Mouse (Mus musculus): ENCODE measurements around the gene Stk39. TPM values are rescaled to one million over a fixed set of nuclear protein-coding genes. Genes with fewer than 3 reads are reported as not detected.
A peak's percentile ranks its signal among the peaks of the same experiment; 100 is the strongest.

Stk39 gene
- polyA plus RNA-seq, 1 experiment from 2014 or later: 30.0 TPM

DNA sequence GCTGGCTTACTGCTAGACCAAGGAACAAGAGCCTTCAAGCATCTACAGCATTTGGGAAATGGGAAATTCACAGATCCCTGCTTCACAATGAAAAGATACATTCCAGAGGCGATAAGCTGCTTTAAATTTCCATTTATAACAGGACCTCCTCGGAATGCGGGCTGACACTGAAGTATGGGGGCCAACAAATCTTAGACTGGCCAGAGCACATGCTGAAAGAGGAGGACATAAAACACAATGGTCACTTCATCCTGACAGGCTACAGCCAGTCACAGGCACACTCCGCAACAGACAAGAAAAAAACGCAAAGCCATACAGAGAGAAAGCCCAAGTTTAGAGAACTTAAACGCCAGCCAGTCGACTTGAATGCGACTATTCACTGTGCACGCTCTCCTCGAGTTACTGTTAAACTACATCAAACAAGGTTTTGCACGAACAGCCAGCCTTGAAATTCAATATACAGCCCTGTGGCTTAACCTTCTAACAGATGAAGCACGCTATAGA, 65.4 kb downstream of the Stk39 start:
- Histone ChIP-seq H3K4me1 (ENCODE audit: control insufficient read depth, insufficient read depth, low read length) (peaks cover 60% of the 10 kb centered on the region), H3K4me2 (replicated peaks; ENCODE audit: low read depth, low read length) (no peak overlapping the region)
- WGBS: 9% methylated on average over 12 of the region's 12 CpGs

GRCm38 (mm10) chr2:68405163-68405715, 66.8 kb downstream of the Stk39 start:
- peaks cover 52% of the 10 kb centered on the region for H3K4me1 ChIP-seq (ENCODE audit: control insufficient read depth, insufficient read depth, low read length)
- H3K4me3 ChIP-seq (ENCODE audit: low read length): peak overlapping the region; percentile 16; the same call in 1 of the 2 replicates
- no peaks in the 10 kb centered on the region for H3K36me3 ChIP-seq (ENCODE audit: control insufficient read depth, insufficient read depth, low read length)
- H3K27me3 ChIP-seq (ENCODE audit: control insufficient read depth, insufficient read depth, low read length): no peaks in the 10 kb centered on the region
- WGBS: 13% methylated on average over 16 of the region's 16 CpGs
- peak; percentile 52 for ATAC-seq (ENCODE audit: low FRiP score, low TSS enrichment)
- H3K9me3 ChIP-seq (ENCODE audit: control insufficient read depth, low read length): no peaks in the 10 kb centered on the region
- H3K27ac ChIP-seq (ENCODE audit: low read depth, low read length): peak overlapping the region; percentile 77
- no peak overlapping the region for H3K9ac ChIP-seq (ENCODE audit: low read depth, low read length)
- peak overlapping the region; percentile 37 for H3K4me2 ChIP-seq (replicated peaks; ENCODE audit: low read depth, low read length)

More for the DNA sequence above, 65.4 kb downstream of the Stk39 start:
- no peak overlapping the region for H3K4me3 ChIP-seq (ENCODE audit: low read length)
- peak; percentile 13; the same call in 1 of the 2 replicates for ATAC-seq (ENCODE audit: low FRiP score, low TSS enrichment)
- H3K9ac ChIP-seq (ENCODE audit: low read depth, low read length): no peak overlapping the region
- no peaks in the 10 kb centered on the region for H3K9me3 ChIP-seq (ENCODE audit: control insufficient read depth, low read length)
- peak overlapping the region; percentile 88 for H3K27ac ChIP-seq (ENCODE audit: low read depth, low read length)
- H3K36me3 ChIP-seq (ENCODE audit: control insufficient read depth, insufficient read depth, low read length): no peaks in the 10 kb centered on the region
- H3K27me3 ChIP-seq (ENCODE audit: control insufficient read depth, insufficient read depth, low read length): no peaks in the 10 kb centered on the region

GRCm38 (mm10) chr2:68404274-68405162, 67.5 kb downstream of the Stk39 start:
- no peaks in the 10 kb centered on the region for H3K36me3 ChIP-seq (ENCODE audit: control insufficient read depth, insufficient read depth, low read length)
- no peak overlapping the region for H3K9ac ChIP-seq (ENCODE audit: low read depth, low read length)
- H3K4me2 ChIP-seq (replicated peaks; ENCODE audit: low read depth, low read length): peak overlapping the region; percentile 37
- H3K4me1 ChIP-seq (ENCODE audit: control insufficient read depth, insufficient read depth, low read length): peaks cover 45% of the 10 kb centered on the region
- ATAC-seq (ENCODE audit: low FRiP score, low TSS enrichment): peak; percentile 41; the same call in 1 of the 2 replicates
- WGBS: 11% methylated on average over 18 of the region's 18 CpGs
- H3K4me3 ChIP-seq (ENCODE audit: low read length): peak overlapping the region; percentile 16; the same call in 1 of the 2 replicates
- H3K9me3 ChIP-seq (ENCODE audit: control insufficient read depth, low read length): no peaks in the 10 kb centered on the region
- no peaks in the 10 kb centered on the region for H3K27me3 ChIP-seq (ENCODE audit: control insufficient read depth, insufficient read depth, low read length)
- peak overlapping the region; percentile 77 for H3K27ac ChIP-seq (ENCODE audit: low read depth, low read length)

- 76% methylated on average over 13 of the region's 13 CpGs for WGBS
- Histone ChIP-seq H3K9me3 (ENCODE audit: control insufficient read depth, low read length) (no peaks in the 10 kb centered on the region), H3K4me1 (ENCODE audit: control insufficient read depth, insufficient read depth, low read length) (no peaks in the 10 kb centered on the region), H3K4me3 (ENCODE audit: low read length) (no peak overlapping the region), H3K27ac (ENCODE audit: low read depth, low read length) (no peak overlapping the region), H3K36me3 (ENCODE audit: control insufficient read depth, insufficient read depth, low read length) (peaks cover 8% of the 10 kb centered on the region; the same call in 1 of the 2 replicates), H3K27me3 (ENCODE audit: control insufficient read depth, insufficient read depth, low read length) (no peaks in the 10 kb centered on the region), H3K9ac (ENCODE audit: low read depth, low read length) (no peak overlapping the region), H3K4me2 (replicated peaks; ENCODE audit: low read depth, low read length) (no peak overlapping the region)
- no peak for ATAC-seq (ENCODE audit: low FRiP score, low TSS enrichment)
These were observed 78.2 kb downstream of the Stk39 start for GRCm38 (mm10) chr2:68393611-68394549.

DNA sequence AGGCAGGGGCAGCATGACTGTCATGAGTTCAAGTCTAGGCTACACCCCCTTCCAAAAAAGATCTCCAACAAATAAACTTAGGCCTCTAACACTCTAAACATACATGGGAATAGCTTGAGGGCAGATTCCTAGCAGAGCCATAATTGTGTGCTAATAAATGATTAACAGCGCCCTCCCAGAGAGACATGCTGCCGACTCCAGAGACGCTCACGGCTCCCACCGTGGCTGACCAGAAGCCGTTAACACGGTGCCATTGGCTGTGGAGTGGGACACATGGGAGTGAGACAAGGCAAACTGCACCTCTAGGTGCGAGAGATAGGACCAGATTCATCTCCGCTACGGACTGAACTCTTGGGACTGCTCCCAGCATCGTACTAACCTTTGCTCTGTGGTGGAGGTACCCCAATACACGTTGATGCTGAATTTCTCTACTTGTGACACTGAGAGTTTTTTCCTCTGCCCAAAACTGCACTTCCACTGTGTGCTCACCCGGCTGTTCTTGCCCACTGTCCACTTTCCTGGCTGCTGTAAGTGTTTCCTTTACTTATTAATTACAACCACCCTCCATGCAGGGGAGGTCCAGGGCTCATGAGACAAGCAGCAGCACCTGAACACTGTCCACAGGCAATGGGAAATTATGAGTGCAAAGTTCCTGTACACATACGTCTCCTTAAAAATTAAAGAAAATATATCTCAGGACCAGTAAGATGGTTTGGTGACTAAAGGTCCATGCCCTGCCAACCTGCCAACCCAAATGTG, 84.1 kb downstream of the Stk39 start:
- 65% methylated on average over 14 of the region's 14 CpGs for WGBS
- Histone ChIP-seq H3K36me3 (ENCODE audit: control insufficient read depth, insufficient read depth, low read length) (peaks cover 3% of the 10 kb centered on the region; the same call in 1 of the 2 replicates), H3K4me3 (ENCODE audit: low read length) (no peak overlapping the region), H3K4me1 (ENCODE audit: control insufficient read depth, insufficient read depth, low read length) (peaks cover 3% of the 10 kb centered on the region; the same call in 1 of the 2 replicates), H3K4me2 (replicated peaks; ENCODE audit: low read depth, low read length) (no peak overlapping the region), H3K27me3 (ENCODE audit: control insufficient read depth, insufficient read depth, low read length) (no peaks in the 10 kb centered on the region), H3K9ac (ENCODE audit: low read depth, low read length) (no peak overlapping the region), H3K9me3 (ENCODE audit: control insufficient read depth, low read length) (no peaks in the 10 kb centered on the region), H3K27ac (ENCODE audit: low read depth, low read length) (no peak overlapping the region; the same call in 1 of the 2 replicates)
- peak; percentile 55 for ATAC-seq (ENCODE audit: low FRiP score, low TSS enrichment)

DNA sequence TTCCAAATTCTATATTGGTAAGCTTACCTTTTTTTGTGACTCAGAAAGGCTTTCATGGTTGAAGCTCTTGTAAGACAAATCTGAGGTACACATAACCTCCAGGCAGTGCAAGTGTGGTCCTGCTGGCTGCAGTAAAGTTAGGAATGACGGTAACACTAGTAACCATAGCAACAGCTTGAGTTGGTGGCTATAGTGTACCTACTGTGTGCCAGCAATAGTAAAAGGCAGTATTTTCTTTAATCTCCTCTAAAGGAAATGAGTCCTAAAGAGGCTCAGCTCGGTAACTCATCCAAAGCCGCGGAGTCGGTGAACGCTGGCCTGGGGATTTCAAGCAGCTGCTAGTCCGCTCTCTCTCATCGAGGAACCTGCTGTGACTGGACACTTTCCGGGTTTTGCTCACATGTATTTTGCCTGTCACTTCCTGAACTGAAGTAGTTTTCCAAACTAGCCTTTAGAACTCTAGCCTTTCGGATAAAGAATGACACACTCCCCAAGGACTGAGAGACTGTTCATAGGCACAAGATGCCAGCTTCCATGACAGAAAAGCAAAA, 85.7 kb downstream of the Stk39 start:
- no peaks in the 10 kb centered on the region for H3K27me3 ChIP-seq (ENCODE audit: control insufficient read depth, insufficient read depth, low read length)
- no peak overlapping the region for H3K9ac ChIP-seq (ENCODE audit: low read depth, low read length)
- H3K4me2 ChIP-seq (replicated peaks; ENCODE audit: low read depth, low read length): no peak overlapping the region
- WGBS: 64% methylated on average over 10 of the region's 10 CpGs
- no peak overlapping the region for H3K4me3 ChIP-seq (ENCODE audit: low read length)
- no peak overlapping the region for H3K27ac ChIP-seq (ENCODE audit: low read depth, low read length)
- peaks cover 19% of the 10 kb centered on the region for H3K4me1 ChIP-seq (ENCODE audit: control insufficient read depth, insufficient read depth, low read length)
- peaks cover 3% of the 10 kb centered on the region; the same call in 1 of the 2 replicates for H3K36me3 ChIP-seq (ENCODE audit: control insufficient read depth, insufficient read depth, low read length)
- no peak for ATAC-seq (ENCODE audit: low FRiP score, low TSS enrichment)
- H3K9me3 ChIP-seq (ENCODE audit: control insufficient read depth, low read length): no peaks in the 10 kb centered on the region

- Histone ChIP-seq H3K4me1 (ENCODE audit: control insufficient read depth, insufficient read depth, low read length) (peaks cover 24% of the 10 kb centered on the region), H3K36me3 (ENCODE audit: control insufficient read depth, insufficient read depth, low read length) (peaks cover under 1% of the 10 kb centered on the region; the same call in 1 of the 2 replicates), H3K9me3 (ENCODE audit: control insufficient read depth, low read length) (no peaks in the 10 kb centered on the region), H3K27ac (ENCODE audit: low read depth, low read length) (no peak overlapping the region), H3K27me3 (ENCODE audit: control insufficient read depth, insufficient read depth, low read length) (no peaks in the 10 kb centered on the region), H3K4me2 (replicated peaks; ENCODE audit: low read depth, low read length) (no peak overlapping the region), H3K4me3 (ENCODE audit: low read length) (no peak overlapping the region), H3K9ac (ENCODE audit: low read depth, low read length) (no peak overlapping the region)
- ATAC-seq (ENCODE audit: low FRiP score, low TSS enrichment): no peak
- WGBS: 74% methylated on average over 9 of the region's 9 CpGs
These were observed 86.3 kb downstream of the Stk39 start for GRCm38 (mm10) chr2:68385654-68386312.

Measured in kidney, embryonic 14.5 days (tissue).